Mouse (Mus musculus): ENCODE data around the gene Zdhhc22. TPM values are rescaled to one million over a fixed set of nuclear protein-coding genes. Genes with fewer than 3 reads are reported as not detected.

Gene Zdhhc22
- polyA plus RNA-seq, 1 experiment from 2014 or later: not detected

DNA sequence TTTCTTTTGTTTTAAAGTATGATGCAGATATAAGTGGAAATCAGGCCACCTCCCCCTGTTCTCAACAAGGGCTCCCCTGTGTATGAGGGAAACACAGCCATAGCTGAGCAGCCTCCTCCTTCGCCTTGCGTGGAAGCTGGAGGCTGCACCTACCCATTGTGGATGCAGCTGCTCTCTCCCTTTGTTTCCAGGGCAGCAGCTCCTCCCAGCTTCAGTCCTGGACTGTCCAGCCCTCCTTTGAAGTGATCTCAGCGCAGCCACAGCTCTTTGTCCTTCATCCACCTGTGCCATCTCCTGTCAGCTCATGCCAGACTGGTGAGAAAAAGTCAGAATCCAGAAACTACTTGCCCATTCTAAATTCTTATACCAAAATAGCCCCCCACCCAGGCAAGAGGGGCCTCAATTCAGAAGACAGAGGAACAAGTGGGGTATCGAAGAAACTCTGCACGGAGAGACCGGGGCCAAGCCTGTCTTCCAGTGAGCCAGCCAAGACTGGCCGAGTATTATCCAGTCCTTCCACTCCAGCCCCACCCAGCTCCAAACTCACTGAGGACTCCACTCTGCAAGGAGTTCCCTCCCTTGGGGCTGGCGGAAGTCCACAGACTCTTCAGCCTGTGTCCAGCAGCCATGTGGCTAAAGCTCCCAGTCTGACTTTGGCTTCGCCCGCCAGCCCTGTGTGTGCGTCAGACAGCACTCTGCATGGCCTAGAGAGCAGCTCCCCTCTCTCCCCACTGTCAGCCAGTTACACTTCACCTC is 28.5 kb downstream of the Zdhhc22 start:
- no peak overlapping the region for H3K27ac ChIP-seq
- peaks cover 24% of the 10 kb centered on the region for H3K79me2 ChIP-seq (ENCODE audit: inconsistent target)
- H3K36me3 ChIP-seq (ENCODE audit: inconsistent target): peaks cover 68% of the 10 kb centered on the region
- 97% methylated on average over 11 of the region's 11 CpGs for WGBS (ENCODE audit: missing documents)
- H3K4me3 ChIP-seq (ENCODE audit: inconsistent target): no peak overlapping the region

DNA sequence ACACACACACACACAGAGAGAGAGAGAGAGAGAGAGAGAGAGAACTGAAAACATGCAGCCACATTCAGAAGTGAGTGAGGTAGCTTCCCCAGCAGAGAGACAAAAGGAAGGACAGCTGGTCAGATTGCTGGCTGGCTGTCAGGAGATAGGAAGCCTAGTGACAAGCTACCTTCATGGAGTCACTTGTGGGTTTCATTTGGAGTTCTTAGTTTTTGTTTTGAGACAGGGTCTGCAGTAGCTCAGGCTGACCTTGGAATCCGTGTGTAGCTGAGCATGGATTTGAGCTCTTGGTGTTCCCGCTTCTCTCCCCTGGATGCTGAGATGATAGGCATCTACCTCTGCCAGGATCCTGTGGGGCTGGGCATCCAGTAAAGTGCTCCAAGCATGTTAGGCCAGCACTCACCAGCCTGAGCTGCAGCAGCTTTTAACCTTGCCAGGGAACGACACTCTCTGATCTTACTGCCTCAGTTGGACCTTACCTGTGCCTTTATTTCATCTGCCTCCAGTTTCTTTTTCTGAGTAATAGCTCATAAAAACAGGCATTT is 29.4 kb downstream of the Zdhhc22 start:
- peaks cover 64% of the 10 kb centered on the region for H3K36me3 ChIP-seq (ENCODE audit: inconsistent target)
- 96% methylated on average over 3 of the region's 3 CpGs for WGBS (ENCODE audit: missing documents)

DNA sequence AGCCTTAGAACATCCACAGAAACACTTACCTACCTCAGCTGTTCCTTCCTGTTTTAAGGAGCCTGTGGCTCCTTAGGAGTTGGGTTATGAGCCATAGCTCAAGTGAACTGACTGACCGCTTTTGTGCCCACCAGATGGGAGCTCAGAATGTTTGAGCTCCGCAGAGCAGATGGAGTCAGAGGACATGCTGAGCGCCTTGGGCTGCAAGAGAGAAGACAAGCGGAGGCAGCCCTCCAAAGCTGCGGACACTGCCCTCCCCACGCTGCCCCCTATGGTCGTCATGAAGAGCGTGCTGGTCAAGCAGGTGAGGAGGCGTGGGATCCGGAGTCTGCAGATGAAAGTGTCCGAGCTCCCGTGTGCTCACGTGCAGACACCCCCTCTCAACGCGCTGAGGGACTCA is 30.1 kb downstream of the Zdhhc22 start:
- H3K4me3 ChIP-seq (ENCODE audit: inconsistent target): no peak overlapping the region
- H3K36me3 ChIP-seq (ENCODE audit: inconsistent target): peaks cover 57% of the 10 kb centered on the region
- no peak overlapping the region for H3K27ac ChIP-seq
- WGBS (ENCODE audit: missing documents): 95% methylated on average over 15 of the region's 15 CpGs
- H3K79me2 ChIP-seq (ENCODE audit: inconsistent target): peaks cover 38% of the 10 kb centered on the region

More for the DNA sequence above, 29.4 kb downstream of the Zdhhc22 start:
- Histone ChIP-seq H3K79me2 (ENCODE audit: inconsistent target) (peaks cover 33% of the 10 kb centered on the region), H3K27ac (no peak overlapping the region), H3K4me3 (ENCODE audit: inconsistent target) (no peak overlapping the region)

- Histone ChIP-seq H3K27ac (no peak overlapping the region), H3K36me3 (ENCODE audit: inconsistent target) (peaks cover 54% of the 10 kb centered on the region), H3K79me2 (ENCODE audit: inconsistent target) (peaks cover 42% of the 10 kb centered on the region), H3K4me3 (ENCODE audit: inconsistent target) (no peak overlapping the region)
- WGBS (ENCODE audit: missing documents): 94% methylated on average over 5 of the region's 5 CpGs
Measured at GRCm38 (mm10) chr12:86959661-86960060, 30.6 kb downstream of the Zdhhc22 start.

DNA sequence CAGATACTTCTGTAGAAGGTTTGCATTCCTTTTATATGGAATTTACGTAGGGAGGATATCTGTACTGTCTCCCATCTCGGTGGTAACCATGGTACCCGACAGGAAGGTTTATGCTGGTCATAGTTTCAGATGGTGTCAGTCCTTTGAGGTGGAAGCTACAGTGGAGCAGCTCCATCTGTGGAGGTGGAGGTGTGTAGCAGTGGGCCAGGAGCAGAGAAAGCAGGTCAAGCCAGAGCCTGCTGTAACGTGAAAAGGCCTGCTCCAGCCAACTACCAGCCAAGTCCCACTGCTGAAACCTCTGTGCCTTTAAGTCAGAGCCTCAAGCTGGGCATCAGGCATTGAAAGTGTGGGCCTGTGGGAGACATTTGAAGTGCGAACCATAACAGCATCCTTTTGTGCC is 31.7 kb downstream of the Zdhhc22 start:
- Histone ChIP-seq H3K79me2 (ENCODE audit: inconsistent target) (peaks cover 53% of the 10 kb centered on the region), H3K36me3 (ENCODE audit: inconsistent target) (peaks cover 50% of the 10 kb centered on the region), H3K27ac (no peak overlapping the region), H3K4me3 (ENCODE audit: inconsistent target) (no peak overlapping the region)
- 93% methylated on average over 5 of the region's 5 CpGs for WGBS (ENCODE audit: missing documents)

DNA sequence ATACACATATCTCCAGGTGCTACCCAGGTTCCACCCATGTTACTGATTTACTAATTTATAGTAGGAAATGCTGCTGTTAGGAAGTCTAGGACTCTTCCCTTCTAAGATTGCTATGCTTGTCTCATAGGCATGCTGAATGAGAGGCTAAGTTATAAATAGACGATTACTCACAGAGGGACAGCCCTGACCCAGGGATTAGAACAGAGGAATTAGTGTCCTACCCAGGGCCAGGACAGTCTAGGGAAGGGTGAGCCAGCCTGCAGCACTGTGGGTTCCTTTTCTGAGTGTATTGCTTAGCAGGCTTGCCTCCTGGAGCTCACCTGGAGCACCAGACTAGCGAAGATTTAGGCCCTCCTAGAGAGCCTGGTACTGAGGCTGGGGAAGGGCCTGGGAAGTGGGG is 34.3 kb downstream of the Zdhhc22 start:
- no peak overlapping the region for H3K4me3 ChIP-seq (ENCODE audit: inconsistent target)
- 81% methylated on average over 2 of the region's 2 CpGs for WGBS (ENCODE audit: missing documents)
- peaks cover 35% of the 10 kb centered on the region for H3K36me3 ChIP-seq (ENCODE audit: inconsistent target)
- peak overlapping the region; percentile 70 for H3K27ac ChIP-seq
- peaks cover 80% of the 10 kb centered on the region for H3K79me2 ChIP-seq (ENCODE audit: inconsistent target)

DNA sequence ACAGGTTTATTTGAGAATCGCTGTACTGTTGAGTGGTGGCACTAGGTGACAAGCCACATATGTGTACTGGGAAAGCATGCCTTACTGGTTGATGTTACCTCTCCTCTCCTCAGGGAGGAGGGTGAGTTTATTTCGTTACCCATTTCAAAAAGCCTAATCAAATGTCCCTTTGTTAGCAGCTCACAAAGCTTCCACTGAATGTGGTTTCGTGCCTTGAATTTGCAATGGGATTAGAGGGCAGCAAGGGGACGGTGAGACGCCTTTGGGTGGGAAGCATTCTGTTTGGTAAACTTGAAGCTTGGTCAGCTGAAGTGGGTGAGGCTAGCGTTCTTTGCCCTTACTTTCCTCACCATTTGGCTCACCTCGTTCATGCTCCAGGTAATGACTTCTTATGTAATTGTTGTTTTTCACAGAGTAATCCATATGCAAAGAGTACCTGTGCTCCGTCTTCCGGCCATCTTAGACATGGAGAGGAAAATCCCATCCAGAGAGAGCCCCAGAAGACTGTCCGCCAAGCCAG is 37.8 kb downstream of the Zdhhc22 start:
- Histone ChIP-seq H3K36me3 (ENCODE audit: inconsistent target) (peaks cover 18% of the 10 kb centered on the region), H3K27ac (no peak overlapping the region), H3K79me2 (ENCODE audit: inconsistent target) (peaks cover 86% of the 10 kb centered on the region), H3K4me3 (ENCODE audit: inconsistent target) (no peak overlapping the region)
- 100% methylated on average over 10 of the region's 10 CpGs for WGBS (ENCODE audit: missing documents)

DNA sequence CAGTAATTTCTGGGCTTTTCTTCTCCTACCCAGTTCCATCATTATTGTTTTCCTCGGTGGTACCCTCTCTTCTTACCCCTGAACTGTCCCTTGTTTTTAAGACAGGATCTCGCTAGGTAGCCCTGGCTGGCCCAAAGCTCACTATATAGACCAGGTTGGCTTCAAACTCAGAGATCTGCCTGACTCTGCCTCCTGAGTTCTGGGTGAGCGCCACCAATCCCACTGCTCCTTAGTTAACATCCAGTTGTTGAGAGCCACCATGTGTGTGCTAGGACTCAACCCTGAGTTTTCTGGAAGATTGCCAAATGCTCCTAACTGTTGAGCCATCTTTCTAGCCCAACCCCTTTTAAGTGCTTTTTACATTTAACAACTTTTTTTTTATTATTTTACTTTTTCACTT is 39.3 kb downstream of the Zdhhc22 start:
- Histone ChIP-seq H3K79me2 (ENCODE audit: inconsistent target) (peaks cover 74% of the 10 kb centered on the region), H3K27ac (peak overlapping the region; percentile 96), H3K4me3 (ENCODE audit: inconsistent target) (no peak overlapping the region), H3K36me3 (ENCODE audit: inconsistent target) (peaks cover 18% of the 10 kb centered on the region)
- 90% methylated on average over 3 of the region's 3 CpGs for WGBS (ENCODE audit: missing documents)

GRCm38 (mm10) chr12:86950161-86950960 is 39.9 kb downstream of the Zdhhc22 start:
- Histone ChIP-seq H3K4me3 (ENCODE audit: inconsistent target) (peak overlapping the region; percentile 98), H3K36me3 (ENCODE audit: inconsistent target) (peaks cover 18% of the 10 kb centered on the region), H3K27ac (peak overlapping the region; percentile 96), H3K79me2 (ENCODE audit: inconsistent target) (peaks cover 70% of the 10 kb centered on the region)
- 13% methylated on average over 16 of the region's 16 CpGs for WGBS (ENCODE audit: missing documents)

DNA sequence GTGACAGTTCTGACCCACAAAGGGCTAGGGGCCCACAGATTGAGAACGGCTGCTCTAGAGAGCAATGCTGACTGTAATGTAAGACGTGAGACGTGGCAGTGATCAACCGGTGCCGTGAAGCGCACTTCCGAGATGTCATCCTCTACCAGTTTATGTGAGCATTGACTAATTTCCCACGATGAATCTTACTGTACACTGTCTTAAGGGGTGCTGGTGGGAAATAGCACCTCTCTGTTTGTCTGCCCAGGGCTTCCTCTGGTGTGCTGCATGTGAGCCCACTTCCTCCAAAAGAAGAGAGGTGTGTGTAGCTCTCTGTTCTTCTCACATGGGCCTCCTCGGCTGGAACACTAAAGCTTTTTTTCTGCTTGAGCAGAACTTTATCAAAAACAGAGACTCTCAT is 40.7 kb downstream of the Zdhhc22 start:
- Histone ChIP-seq H3K36me3 (ENCODE audit: inconsistent target) (peaks cover 18% of the 10 kb centered on the region), H3K27ac (peak overlapping the region; percentile 96), H3K79me2 (ENCODE audit: inconsistent target) (peaks cover 62% of the 10 kb centered on the region), H3K4me3 (ENCODE audit: inconsistent target) (peak overlapping the region; percentile 98)
- 20% methylated on average over 9 of the region's 9 CpGs for WGBS (ENCODE audit: missing documents)

GRCm38 (mm10) chr12:86948627-86949026 is 41.6 kb downstream of the Zdhhc22 start:
- WGBS (ENCODE audit: missing documents): 48% methylated on average over 6 of the region's 6 CpGs
- Histone ChIP-seq H3K4me3 (ENCODE audit: inconsistent target) (peak overlapping the region; percentile 98), H3K79me2 (ENCODE audit: inconsistent target) (peaks cover 54% of the 10 kb centered on the region), H3K27ac (peak overlapping the region; percentile 96), H3K36me3 (ENCODE audit: inconsistent target) (peaks cover 11% of the 10 kb centered on the region)

DNA sequence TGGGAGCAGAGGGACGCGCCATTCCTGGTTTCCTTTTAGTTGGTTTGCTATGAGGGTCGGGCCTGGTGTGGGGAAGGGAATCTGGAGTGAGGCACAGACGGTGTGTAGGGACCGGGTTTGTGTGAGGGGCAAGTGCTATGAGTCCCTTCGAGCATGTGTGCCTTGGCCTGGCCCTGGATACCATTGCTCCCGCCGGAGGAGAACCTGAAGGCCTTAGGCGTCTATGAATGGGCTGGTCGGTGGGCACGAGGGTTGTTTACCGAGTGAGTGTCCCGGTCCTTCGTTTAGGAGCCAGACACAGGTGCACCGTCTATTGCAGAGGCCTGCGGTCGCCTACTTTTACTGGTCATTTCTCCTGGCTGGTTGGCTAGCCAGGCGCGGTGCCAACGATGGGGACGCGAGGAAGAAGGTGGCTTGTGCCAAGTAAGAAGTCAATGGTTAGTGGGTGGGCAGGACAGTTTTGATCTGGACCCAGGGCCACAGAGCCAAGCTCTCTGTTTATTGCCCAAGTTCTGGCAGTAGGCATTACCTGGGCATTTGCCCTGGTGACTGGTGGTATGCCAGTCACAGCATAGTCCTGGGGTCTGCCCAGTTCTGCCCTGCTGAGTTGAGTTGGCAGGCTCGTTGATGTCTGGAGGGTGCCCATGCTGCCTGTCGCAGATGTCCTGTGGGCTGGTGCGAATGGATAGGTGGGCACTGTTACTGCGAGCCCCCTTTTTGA is 42.4 kb downstream of the Zdhhc22 start:
- Histone ChIP-seq H3K27ac (peak overlapping the region; percentile 96), H3K36me3 (ENCODE audit: inconsistent target) (peaks cover 7% of the 10 kb centered on the region), H3K4me3 (ENCODE audit: inconsistent target) (peak overlapping the region; percentile 98), H3K79me2 (ENCODE audit: inconsistent target) (peaks cover 46% of the 10 kb centered on the region)
- WGBS (ENCODE audit: missing documents): 12% methylated on average over 26 of the region's 26 CpGs

GRCm38 (mm10) chr12:86946862-86947574 is 43.2 kb downstream of the Zdhhc22 start, which contains the start of gene Cipc:
Gene Cipc (plus strand): TSS chr12:86947043.
- under 1% methylated on average over 58 of the region's 64 CpGs for WGBS (ENCODE audit: missing documents)
- Histone ChIP-seq H3K4me3 (ENCODE audit: inconsistent target) (peak within 1 kb of the TSS; percentile 98), H3K27ac (peak within 1 kb of the TSS; percentile 96), H3K36me3 (ENCODE audit: inconsistent target) (no peaks in the 10 kb centered on the region), H3K79me2 (ENCODE audit: inconsistent target) (peaks cover 37% of the 10 kb centered on the region)
